Mouse (Mus musculus) CD8-positive naive resting alpha-beta T cell, adult 57 days (primary cell): Measurements from ENCODE around the gene Ccdc9b. TPM values are rescaled to one million over a fixed set of nuclear protein-coding genes. Genes with fewer than 3 reads are reported as not detected.

Experiments
- total RNA-seq: library from RNA; stranded (reverse); gene quantifications from one replicate; pipeline ENCODE4 v1.2.4, GENCODE M21; 2023

Ccdc9b gene
- total RNA-seq: not detected

DNA sequence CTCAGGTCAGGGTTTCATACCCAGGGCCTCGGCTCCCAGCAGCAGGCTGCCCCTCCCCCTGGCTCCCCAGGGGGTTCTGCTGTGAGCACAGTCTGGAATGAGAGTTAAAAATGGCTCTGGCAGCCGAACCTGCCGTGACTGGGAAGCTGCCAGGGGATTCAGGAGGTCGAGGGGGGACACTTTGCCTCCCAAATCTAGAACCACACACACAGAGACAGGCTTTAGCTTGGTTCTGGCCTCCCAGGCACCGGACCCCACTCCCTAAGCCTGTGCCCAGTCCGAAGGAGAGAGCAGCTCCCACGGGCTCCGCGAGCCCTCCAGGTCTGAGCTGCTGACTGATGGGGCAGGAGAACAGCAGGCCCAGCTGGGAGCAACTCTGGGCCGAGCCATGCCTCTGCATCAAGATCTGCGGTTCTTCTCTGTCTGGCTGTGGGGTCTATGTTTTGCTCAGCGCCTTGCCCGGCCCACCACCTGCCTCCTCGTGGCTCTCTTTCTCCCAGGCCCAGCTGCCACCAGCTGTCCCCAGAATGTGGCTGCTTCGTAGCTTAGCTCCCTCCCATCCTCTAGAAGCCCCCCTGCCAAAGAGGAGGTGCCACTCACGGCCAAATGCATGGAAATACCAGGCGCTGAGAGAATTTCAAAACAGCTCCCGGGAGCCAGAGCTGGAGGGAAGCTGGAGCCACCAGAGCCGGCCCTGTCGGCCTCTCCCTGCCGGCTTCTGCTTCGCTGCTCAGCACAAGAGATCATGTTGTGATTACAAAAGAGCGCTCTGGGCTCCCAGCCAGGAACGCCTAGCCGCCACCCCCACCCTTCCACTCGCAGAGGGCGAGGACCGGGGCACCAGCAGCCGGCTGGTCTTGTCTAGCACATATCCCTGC, at the start of gene Ccdc9b:
Gene Ccdc9b, minus strand, starts transcription at position 756 of the 878 bp plus-strand sequence.

DNA sequence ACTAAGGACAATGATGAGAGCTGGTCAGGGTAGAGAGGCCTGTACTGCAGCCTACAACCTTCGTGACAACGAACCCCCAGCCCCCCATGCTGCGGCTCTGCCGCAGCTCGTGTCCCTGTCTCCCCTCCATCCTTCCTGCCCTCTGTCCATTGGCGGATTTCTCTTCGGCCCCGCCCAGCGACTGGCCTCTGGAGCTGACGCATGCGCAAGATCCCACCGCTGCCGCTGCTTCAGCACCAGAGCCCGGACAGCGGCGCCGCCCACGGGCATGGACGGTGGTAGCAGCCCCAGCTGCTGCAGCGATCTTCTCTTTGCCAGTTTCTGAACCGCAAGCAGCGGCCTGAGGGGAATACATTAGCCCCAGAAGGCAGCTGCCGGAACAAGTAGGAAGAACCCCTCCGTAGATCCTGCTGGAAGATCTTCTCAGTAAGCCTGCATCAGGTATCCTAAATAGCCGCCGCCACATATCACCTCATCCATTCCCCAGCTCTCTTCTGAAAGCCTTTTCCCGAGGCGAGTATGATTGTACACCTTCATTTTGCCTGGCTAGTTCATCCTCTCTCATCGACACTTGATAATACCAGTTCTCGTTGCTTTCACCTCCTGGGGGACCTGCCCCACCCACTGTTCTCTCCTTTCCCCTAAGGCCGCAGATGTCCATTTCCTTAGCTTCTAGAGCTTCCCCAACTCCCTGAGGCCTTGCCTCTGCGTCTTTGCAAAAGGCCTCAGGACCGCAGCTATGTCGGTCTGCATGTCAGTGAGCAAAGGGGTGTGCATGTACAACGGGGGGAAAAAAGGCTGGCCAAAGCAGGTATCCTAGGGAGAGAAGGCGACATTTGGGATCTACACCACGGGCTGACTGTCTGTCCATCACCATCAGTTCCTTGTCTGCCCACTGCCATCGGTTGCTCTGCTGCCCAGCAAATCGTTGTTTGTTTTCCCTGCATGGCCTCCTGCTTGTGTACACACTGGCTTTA, 17.3 kb upstream of the Ccdc9b start, which contains the start of gene Disp2:
Gene Disp2, plus strand, starts transcription at position 216 of the 977 bp plus-strand sequence.

DNA sequence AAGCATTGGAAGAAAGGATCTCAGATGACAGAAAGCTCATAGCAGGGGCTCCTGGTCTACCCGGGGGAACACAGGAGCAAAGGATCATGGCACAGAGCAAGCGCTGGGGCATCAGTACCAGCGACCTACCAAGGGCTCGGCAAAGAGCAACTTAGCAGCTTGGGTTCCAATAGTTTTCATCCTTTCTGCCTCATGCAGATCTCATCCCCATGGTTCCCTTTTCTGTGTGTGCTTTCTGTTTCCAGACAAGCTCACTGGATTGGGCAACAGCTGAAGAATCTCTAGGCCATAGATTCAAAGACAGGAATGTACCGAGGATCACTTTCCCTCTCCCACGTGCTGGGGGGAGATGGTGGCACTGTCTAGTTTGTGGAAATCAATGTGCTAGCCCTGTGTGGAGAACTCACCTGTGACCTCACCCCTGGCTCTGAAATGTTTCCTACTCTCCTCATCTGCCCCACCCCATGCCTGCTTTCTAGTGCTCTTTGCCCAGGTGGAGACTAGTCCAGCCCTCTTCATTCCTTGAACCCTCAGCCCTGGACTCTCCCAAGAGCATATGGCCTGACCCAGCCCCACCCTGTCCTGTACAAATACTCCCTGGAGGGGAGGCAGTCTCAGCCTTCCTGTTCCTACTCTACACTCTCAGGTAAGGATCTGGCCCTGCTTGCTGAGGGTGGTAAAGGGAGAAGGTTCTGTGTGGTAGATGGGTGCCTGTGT, 9.9 kb upstream of the Ccdc9b start, which contains the start of gene Phgr1:
Gene Phgr1, plus strand, starts transcription at position 612 of the 717 bp plus-strand sequence.

DNA sequence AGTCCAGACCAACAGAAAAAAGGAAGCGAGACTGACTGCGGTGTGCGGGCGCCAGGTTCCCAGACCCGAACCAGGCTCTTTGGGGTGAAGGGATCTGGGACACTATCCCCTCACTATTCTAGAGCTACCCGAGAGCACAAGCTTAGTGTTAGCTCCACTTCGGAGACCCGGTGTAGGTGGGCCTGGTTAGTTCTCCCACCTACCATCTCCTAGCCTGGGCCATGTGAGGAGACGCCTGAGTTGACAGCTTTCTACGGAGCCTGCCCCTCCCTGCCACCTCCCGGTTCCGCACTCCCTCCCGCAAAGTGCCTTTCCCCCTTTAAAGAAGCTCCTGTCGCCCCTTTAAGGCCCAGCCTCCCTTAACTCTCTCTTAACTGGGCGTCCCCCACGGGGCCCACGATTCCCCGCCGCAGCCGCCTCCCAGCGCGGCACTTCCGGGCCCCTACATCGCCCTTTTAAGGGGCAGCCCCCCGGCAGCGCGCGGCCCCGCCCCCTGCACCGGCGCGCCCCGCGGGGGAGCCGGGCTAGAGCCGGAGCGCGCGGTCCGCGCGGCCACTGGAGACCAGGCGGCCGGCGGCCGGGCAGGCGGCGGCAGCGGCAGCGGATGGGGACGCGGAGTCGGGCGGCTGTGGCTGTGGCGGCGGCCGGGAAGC, 17.1 kb downstream of the Ccdc9b start, which contains the start of gene Inafm2:
Gene Inafm2, plus strand, starts transcription at position 527 of the 653 bp plus-strand sequence.

DNA sequence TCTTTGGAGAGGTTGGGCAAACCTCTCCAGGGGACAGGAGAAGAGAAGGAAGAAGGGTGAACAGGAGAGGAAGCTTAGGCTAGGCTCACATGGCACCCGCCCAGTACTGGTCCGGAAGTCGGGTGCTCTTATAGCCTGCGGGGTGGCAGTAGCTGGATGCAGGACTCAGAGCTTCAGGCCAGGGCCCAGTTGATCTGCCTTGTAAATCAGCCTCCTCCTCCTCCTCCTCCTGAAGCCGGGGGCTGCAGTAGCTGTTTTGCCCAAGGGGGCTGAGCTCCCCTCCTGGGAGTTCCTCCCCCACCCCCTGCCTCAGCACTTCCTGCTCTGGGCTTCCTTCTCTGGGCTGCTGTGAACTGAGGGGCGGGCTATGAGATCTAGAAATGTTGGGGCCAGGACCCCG, 34.1 kb downstream of the Ccdc9b start, which contains the start of gene Plcb2:
Gene Plcb2, minus strand, starts transcription at position 102 of the 400 bp plus-strand sequence.

Other genes starting within 250 kb of the Ccdc9b start
- 8.6 TPM for gene Bmf, start 213.0 kb downstream of the Ccdc9b start, total RNA-seq
- 2.8 TPM for gene Bub1b, start 164.4 kb downstream of the Ccdc9b start, total RNA-seq
- gene Pak6, start 99.4 kb downstream of the Ccdc9b start, total RNA-seq: 2.0 TPM
- gene Ankrd63, start 58.7 kb downstream of the Ccdc9b start, total RNA-seq: 0.34 TPM
- gene Plcb2, start 34.2 kb downstream of the Ccdc9b start, total RNA-seq: 110 TPM
- 18.9 TPM for gene Inafm2, start 16.9 kb downstream of the Ccdc9b start, total RNA-seq
- gene Phgr1, start 10.1 kb upstream of the Ccdc9b start, total RNA-seq: not detected
- gene Disp2, start 17.1 kb upstream of the Ccdc9b start, total RNA-seq: not detected
- 9.4 TPM for gene Knstrn, start 51.3 kb upstream of the Ccdc9b start, total RNA-seq
- gene Ivd, start 99.3 kb upstream of the Ccdc9b start, total RNA-seq: 80.7 TPM
- gene Bahd1, start 137.7 kb upstream of the Ccdc9b start, total RNA-seq: 41.1 TPM
- gene Chst14, start 163.8 kb upstream of the Ccdc9b start, total RNA-seq: 2.6 TPM